Comparison of ENCODE assay signal across 8 mouse cellular contexts in the genomic region with DNA sequence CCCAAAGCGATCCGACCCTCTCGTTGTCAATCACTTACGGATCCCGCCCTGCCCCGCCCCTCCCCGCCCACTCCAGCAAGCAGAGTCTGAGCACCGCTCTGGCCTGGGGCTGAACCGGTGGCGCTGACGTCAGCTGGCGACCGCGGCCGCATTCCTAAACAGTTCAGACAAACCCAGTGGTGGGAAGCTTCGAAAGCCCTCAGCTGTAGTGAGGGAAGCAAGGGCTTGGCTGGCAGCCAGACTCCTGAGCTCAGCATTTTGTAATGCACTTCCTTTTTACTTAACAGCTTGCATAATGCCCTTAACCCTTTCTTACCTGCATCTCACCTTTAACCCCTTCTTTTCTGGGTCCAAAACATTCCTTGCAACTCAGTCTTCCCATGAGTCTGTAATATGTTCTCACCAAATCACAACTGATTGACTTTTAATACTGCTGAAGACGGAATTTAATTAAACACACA.
A peak's percentile ranks its signal among the peaks of the same experiment; 100 is the strongest.
DNase-seq lines count a peak whose midpoint lies in the region; ATAC-seq lines count a peak whose summit lies in the region.

No protein-coding gene starts in this region.

- peak; percentile 99 for ATAC-seq in forebrain, embryonic 12.5 days (ENCODE audit: low FRiP score)
- ATAC-seq in heart, embryonic 16.5 days (replicated peaks; ENCODE audit: extremely low read depth, insufficient read depth, low FRiP score) = peak; percentile 100
- ATAC-seq in liver, embryonic 13.5 days (ENCODE audit: low read depth) = peak; percentile 97
- peak; percentile 100 for ATAC-seq in stomach, embryonic 14.5 days (ENCODE audit: insufficient number of reproducible peaks, insufficient read depth, low FRiP score, low read depth)

- H3K4me2 ChIP-seq in forebrain, embryonic 12.5 days = peak overlapping the region; percentile 41
- peak overlapping the region; percentile 54 for H3K4me2 ChIP-seq in heart, embryonic 16.5 days (ENCODE audit: low read depth, low read length)
- H3K4me2 ChIP-seq in liver, embryonic 13.5 days = peak overlapping the region; percentile 57
- peak overlapping the region; percentile 23 for H3K4me2 ChIP-seq in stomach, embryonic 14.5 days (replicated peaks; ENCODE audit: low read depth, low read length)

- no peak overlapping the region for H3K27ac ChIP-seq in forebrain, embryonic 12.5 days
- no peak overlapping the region for H3K27ac ChIP-seq in heart, embryonic 16.5 days (ENCODE audit: low read length)
- H3K27ac ChIP-seq in liver, embryonic 13.5 days = no peak overlapping the region
- H3K27ac ChIP-seq in stomach, embryonic 14.5 days (ENCODE audit: low read length) = no peak overlapping the region

- no peaks in the 10 kb centered on the region for H3K9me3 ChIP-seq in forebrain, embryonic 12.5 days
- H3K9me3 ChIP-seq in heart, embryonic 16.5 days (replicated peaks; ENCODE audit: control insufficient read depth, low read length) = no peaks in the 10 kb centered on the region
- no peaks in the 10 kb centered on the region for H3K9me3 ChIP-seq in liver, embryonic 13.5 days (replicated peaks)
- H3K9me3 ChIP-seq in stomach, embryonic 14.5 days (ENCODE audit: control insufficient read depth, low read depth, low read length) = no peaks in the 10 kb centered on the region

- WGBS in forebrain, embryonic 12.5 days = 2% methylated on average over 17 of the region's 17 CpGs
- WGBS in heart, embryonic 16.5 days = 2% methylated on average over 17 of the region's 17 CpGs
- 1% methylated on average over 17 of the region's 17 CpGs for WGBS in liver, embryonic 13.5 days (ENCODE audit: insufficient replicate concordance)
- 2% methylated on average over 17 of the region's 17 CpGs for WGBS in stomach, embryonic 14.5 days

- H3K36me3 ChIP-seq in forebrain, embryonic 12.5 days (replicated peaks) = no peaks in the 10 kb centered on the region
- H3K36me3 ChIP-seq in heart, embryonic 16.5 days (ENCODE audit: control insufficient read depth, insufficient read depth) = no peaks in the 10 kb centered on the region
- no peaks in the 10 kb centered on the region for H3K36me3 ChIP-seq in liver, embryonic 13.5 days
- no peaks in the 10 kb centered on the region for H3K36me3 ChIP-seq in stomach, embryonic 14.5 days (ENCODE audit: control insufficient read depth, insufficient read depth, low read length)

- peak; percentile 90 to 92 for DNase-seq in CD8-positive naive resting alpha-beta T cell, adult 2 months (ENCODE audit: low read depth in 2 of 2, low spot score in 2 of 2)
- peak; percentile 55 for DNase-seq in c-Kit-positive CD71-positive TER-119-positive erythroid progenitor cells, embryonic 14.5 days (ENCODE audit: low spot score)
- peak; percentile 99 for DNase-seq in kidney, postnatal 25 days
- DNase-seq in liver, embryonic 13.5 days = peak; percentile 70
- peak; percentile 90 to 92 for DNase-seq in natural killer cell, adult 2 months (ENCODE audit: low spot score in 2 of 2)

- no peaks in the 10 kb centered on the region for H3K27me3 ChIP-seq in forebrain, embryonic 12.5 days
- H3K27me3 ChIP-seq in heart, embryonic 16.5 days (ENCODE audit: control insufficient read depth, insufficient read depth, low read length) = no peaks in the 10 kb centered on the region
- H3K27me3 ChIP-seq in liver, embryonic 13.5 days = no peaks in the 10 kb centered on the region
- no peaks in the 10 kb centered on the region for H3K27me3 ChIP-seq in stomach, embryonic 14.5 days (ENCODE audit: control insufficient read depth, insufficient read depth, low read length)

- H3K4me3 ChIP-seq in forebrain, embryonic 12.5 days (replicated peaks) = 0 out of 2 replicates have a peak overlapping the region, but pooled peaks have one; percentile 1
- peak overlapping the region; percentile 44 for H3K4me3 ChIP-seq in heart, embryonic 16.5 days (ENCODE audit: low read length)
- peak overlapping the region; percentile 26; the same call in 1 of the 2 replicates for H3K4me3 ChIP-seq in liver, embryonic 13.5 days (replicated peaks)
- peak overlapping the region; percentile 17 for H3K4me3 ChIP-seq in stomach, embryonic 14.5 days (ENCODE audit: low read depth, low read length)

- H3K9ac ChIP-seq in forebrain, embryonic 12.5 days = no peak overlapping the region
- H3K9ac ChIP-seq in heart, embryonic 16.5 days (ENCODE audit: low read length) = peak overlapping the region; percentile 46; the same call in 1 of the 2 replicates
- H3K9ac ChIP-seq in liver, embryonic 13.5 days = no peak overlapping the region
- H3K9ac ChIP-seq in stomach, embryonic 14.5 days (replicated peaks; ENCODE audit: low read depth, low read length) = no peak overlapping the region

- H3K4me1 ChIP-seq in forebrain, embryonic 12.5 days = peaks cover 49% of the 10 kb centered on the region
- H3K4me1 ChIP-seq in heart, embryonic 16.5 days (ENCODE audit: control insufficient read depth, insufficient read depth, low read length) = peaks cover 23% of the 10 kb centered on the region
- peaks cover 19% of the 10 kb centered on the region for H3K4me1 ChIP-seq in liver, embryonic 13.5 days (replicated peaks)
- peaks cover 24% of the 10 kb centered on the region for H3K4me1 ChIP-seq in stomach, embryonic 14.5 days (ENCODE audit: control insufficient read depth, insufficient read depth, low read length)
